Mouse (Mus musculus): ENCODE data around the gene Tnnt3.

DNA sequence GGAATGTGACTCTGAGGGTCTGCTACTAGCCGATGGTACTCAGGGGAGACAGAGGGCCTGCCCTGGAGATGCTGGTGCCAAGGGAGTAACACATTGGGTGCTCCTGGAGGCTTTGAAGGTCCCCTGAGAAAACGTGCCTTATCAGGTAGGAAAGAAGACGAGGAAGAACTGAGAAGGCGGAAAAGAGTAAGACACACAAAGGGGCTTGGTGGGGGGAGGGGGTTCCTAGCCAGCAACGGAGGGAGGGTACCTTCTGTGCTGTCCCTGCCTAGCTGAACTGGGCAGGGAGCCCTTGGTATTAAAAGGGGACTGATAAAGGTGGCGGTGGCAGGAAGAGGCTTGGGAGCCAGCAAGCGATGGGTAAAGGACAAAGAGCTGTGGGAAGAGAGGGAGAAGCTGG is 23.0 kb upstream of the Tnnt3 start:
- TF ChIP-seq CTCF (IDR thresholded peaks at IDR 0.05; ENCODE audit: low read depth) (no peak), EP300 (optimal IDR thresholded peaks at IDR 0.05) (no peak)

Data from stomach, postnatal 0 days (tissue).